9 mouse cellular contexts compared by ENCODE assay signal in the genomic region with DNA sequence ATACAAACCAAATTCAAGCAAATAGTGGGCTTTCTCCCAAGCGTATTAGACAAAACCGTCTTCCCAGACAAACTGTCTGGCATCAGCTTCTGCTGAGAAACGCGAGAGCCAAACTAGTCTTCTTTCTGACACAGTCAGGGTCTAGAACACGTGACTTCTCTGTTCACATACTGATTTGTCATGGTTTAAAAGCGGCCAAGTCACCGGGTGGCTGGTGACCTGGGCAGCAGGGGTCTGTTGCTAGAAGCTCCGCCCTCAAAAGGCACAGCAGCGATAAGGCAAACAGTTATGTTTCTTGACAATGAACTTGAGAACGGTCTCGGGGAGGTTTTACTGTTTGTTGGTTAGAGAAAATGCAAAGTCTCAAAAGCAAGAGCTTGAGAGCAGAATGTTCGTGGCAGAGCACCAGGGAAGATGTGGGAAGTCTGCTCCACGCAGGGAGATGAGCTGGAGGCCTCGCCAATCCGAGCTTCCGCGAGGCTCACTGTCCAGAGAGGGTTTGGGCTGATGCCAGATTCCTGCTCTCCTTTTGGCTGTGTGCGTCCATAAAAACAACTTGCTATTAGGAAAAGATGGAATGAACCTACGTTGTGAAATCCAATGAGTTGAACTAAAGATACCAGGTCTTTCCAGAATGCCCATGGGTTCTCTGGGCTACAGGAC. TPM values are rescaled to one million over a fixed set of nuclear protein-coding genes. Genes with fewer than 3 reads are reported as not detected.
DNase-seq lines count a peak whose midpoint lies in the region; ATAC-seq lines count a peak whose summit lies in the region.
"Had no signal": no experiment of that assay in that cellular context is flagged by ENCODE, and none has a peak within 500 bp of the region (broad histone marks: within the 10 kb centered on the region; RNA-seq: fewer than 3 reads in every experiment).

No protein-coding gene starts in this region.

- no peak overlapping the region for H3K9ac ChIP-seq in forebrain, embryonic 16.5 days (replicated peaks; ENCODE audit: low read depth, low read length)
- H3K9ac ChIP-seq: lung, embryonic 15.5 days had no signal

- no peaks in the 10 kb centered on the region for H3K27me3 ChIP-seq in heart, embryonic 10.5 days (ENCODE audit: insufficient read depth, poor library complexity, severe bottlenecking)
- H3K27me3 ChIP-seq in forebrain, embryonic 16.5 days (replicated peaks; ENCODE audit: control insufficient read depth, insufficient read depth, low read length) = no peaks in the 10 kb centered on the region
- H3K27me3 ChIP-seq: lung, embryonic 15.5 days had no signal

- WGBS in heart, embryonic 10.5 days = 88% methylated on average over 19 of the region's 19 CpGs
- WGBS in forebrain, embryonic 16.5 days = 77% methylated on average over 19 of the region's 19 CpGs

- DNase-seq in heart, adult 8-10 months (ENCODE audit: low spot score) = peak; percentile 13
- DNase-seq in heart, embryonic 10.5 days (ENCODE audit: low spot score) = no peak
- peak; percentile 85 for DNase-seq in ES-CJ7 (ENCODE audit: low read depth, low spot score)
- DNase-seq in cerebellum, adult 11 months = peak; percentile 59
- DNase-seq in heart, postnatal 36 days = peak; percentile 38 to 43
- no peak for DNase-seq in thymus, adult 18-20 months

- H3K27ac ChIP-seq in heart, embryonic 10.5 days = no peak overlapping the region
- no peak overlapping the region for H3K27ac ChIP-seq in forebrain, embryonic 16.5 days (ENCODE audit: low read length)
- H3K27ac ChIP-seq: lung, embryonic 15.5 days had no signal

- H3K4me2 ChIP-seq in forebrain, embryonic 16.5 days (ENCODE audit: low read length) = no peak overlapping the region
- H3K4me2 ChIP-seq: lung, embryonic 15.5 days had no signal

- no peaks in the 10 kb centered on the region for H3K36me3 ChIP-seq in heart, embryonic 10.5 days
- H3K36me3 ChIP-seq in forebrain, embryonic 16.5 days (ENCODE audit: control insufficient read depth, insufficient read depth) = no peaks in the 10 kb centered on the region
- H3K36me3 ChIP-seq: lung, embryonic 15.5 days had no signal

- ATAC-seq in megakaryocyte progenitor cell, adult 5-6 weeks (replicated peaks; ENCODE audit: poor library complexity) = no peak
- no peak for ATAC-seq in forebrain, embryonic 16.5 days

- no peaks in the 10 kb centered on the region for H3K9me3 ChIP-seq in heart, embryonic 10.5 days
- H3K9me3 ChIP-seq in forebrain, embryonic 16.5 days (ENCODE audit: control insufficient read depth, low read length) = 0 out of 2 replicates have a peak, but pooled peaks cover 2% of the 10 kb centered on the region

- H3K4me3 ChIP-seq in heart, embryonic 10.5 days = no peak overlapping the region
- H3K4me3 ChIP-seq in forebrain, embryonic 16.5 days (replicated peaks; ENCODE audit: low read length) = no peak overlapping the region
- H3K4me3 ChIP-seq: lung, embryonic 15.5 days had no signal

- intact Hi-C loops in heart, postnatal 36 days (cut with DNase I) = no loop called here

- peaks cover 2% of the 10 kb centered on the region; the same call in 1 of the 2 replicates for H3K4me1 ChIP-seq in heart, embryonic 10.5 days
- H3K4me1 ChIP-seq in forebrain, embryonic 16.5 days (replicated peaks; ENCODE audit: control insufficient read depth, insufficient read depth, low read length) = no peaks in the 10 kb centered on the region
- H3K4me1 ChIP-seq: lung, embryonic 15.5 days had no signal

RNA-seq across cellular contexts. Expression of a gene that starts 43.0 kb away (rescaled TPM):
- 1 to 10 TPM; 2.7 to 4.2 (median 3.2) TPM for total RNA-seq in heart, adult 8-10 months (2022)
- polyA plus RNA-seq in heart, embryonic 10.5 days (2016; fragmentation: Nextera tagmentation; extraction: Ambion mirVana) = 12.1 and 21.9 TPM in 2 replicates
- total RNA-seq in heart, postnatal 36 days (2021) = 1 to 10 TPM; 2.2 to 2.4 TPM
- total RNA-seq in megakaryocyte progenitor cell, adult 5-6 weeks (2015) = 23.2 and 24.1 TPM in 2 replicates
- total RNA-seq in megakaryocyte progenitor cell, adult 5-6 weeks (2017) = 22.1 and 33.9 TPM in 2 replicates
- polyA plus RNA-seq in forebrain, embryonic 16.5 days (2015; fragmentation: Nextera tagmentation; extraction: Ambion mirVana) = 10.2 and 12.0 TPM in 2 replicates

RNA-seq across cellular contexts. Expression of a gene that starts 56.2 kb away (rescaled TPM):
- 10 to 100 TPM in 2 of 4 experiments, 1 to 10 TPM in 2; 8.1 to 14.0 (median 9.2) TPM for total RNA-seq in heart, adult 8-10 months (2022)
- polyA plus RNA-seq in heart, embryonic 10.5 days (2016; fragmentation: Nextera tagmentation; extraction: Ambion mirVana) = 3.0 and 5.1 TPM in 2 replicates
- 1 to 10 TPM; 6.0 to 6.1 TPM for total RNA-seq in heart, postnatal 36 days (2021)
- total RNA-seq in megakaryocyte progenitor cell, adult 5-6 weeks (2015) = 0.44 and 1.4 TPM in 2 replicates
- 0.54 and 1.6 TPM in 2 replicates for total RNA-seq in megakaryocyte progenitor cell, adult 5-6 weeks (2017)
- 6.4 and 7.3 TPM in 2 replicates for polyA plus RNA-seq in forebrain, embryonic 16.5 days (2015; fragmentation: Nextera tagmentation; extraction: Ambion mirVana)

Comparison
In these comparisons a context has a peak if more than half of its experiments do, and no peak if none do; other contexts are left out.
1. DNase-seq: peak in heart, adult 8-10 months (single experiment), ES-CJ7 (single experiment), cerebellum, adult 11 months (single experiment) and heart, postnatal 36 days (2 of 2); none in heart, embryonic 10.5 days (single experiment) and thymus, adult 18-20 months (0 of 2).
2. RNA of a gene that starts 43.0 kb away (total RNA-seq): 22.1 to 33.9 TPM in megakaryocyte progenitor cell, adult 5-6 weeks; 2.7 to 4.2 TPM in heart, adult 8-10 months and 2.2 to 2.4 TPM in heart, postnatal 36 days; every median in the first group is over 4 times any median in the second.